Mouse (Mus musculus) forebrain, embryonic 10.5 days (tissue): ENCODE data around the gene Csf2rb2. TPM values are rescaled to one million over a fixed set of nuclear protein-coding genes. Genes with fewer than 3 reads are reported as not detected.
"Not testable (repeated sequence)": the region's sequence is repeated elsewhere in the genome, so short reads cannot be mapped to it uniquely, and the experiment has no call there.

Experiments
- DNase-seq: peaks from one replicate; pipeline ENCODE4 v3.0.0-alpha.2; 2017; ENCODE audit warnings: low spot score; ENCODE audit errors: extremely low spot score
- H3K27ac ChIP-seq: fragments of 300-500 bp; sonication (generic); 2 replicates; pipeline ENCODE4 v1.5.1; 2016; ENCODE audit warnings: mild to moderate bottlenecking
- H3K27me3 ChIP-seq: fragments of 300-500 bp; sonication (generic); 2 replicates; pipeline ENCODE4 v1.6.1; 2016; ENCODE audit warnings: mild to moderate bottlenecking; ENCODE audit not compliant: poor library complexity, severe bottlenecking
- H3K36me3 ChIP-seq: fragments of 300-500 bp; sonication (generic); replicated peaks from 2 replicates; pipeline ENCODE4 v1.6.1; 2016; ENCODE audit warnings: mild to moderate bottlenecking, moderate library complexity
- H3K4me1 ChIP-seq: fragments of 300-500 bp; sonication (generic); 2 replicates; pipeline ENCODE4 v1.6.1; 2016
- H3K4me3 ChIP-seq: fragments of 300-500 bp; sonication (generic); 2 replicates; pipeline ENCODE4 v1.5.1; 2016; ENCODE audit warnings: mild to moderate bottlenecking, moderate library complexity
- H3K9me3 ChIP-seq: fragments of 300-500 bp; sonication (generic); 2 replicates; pipeline ENCODE4 v1.6.1; 2016; ENCODE audit warnings: mild to moderate bottlenecking, moderate library complexity
- WGBS: fragments of 180-500 bp; shearing (Covaris S2); methylation state at CpG from one replicate; pipeline ENCODE4 v1.1.7; 2016; 5-methylcytosine and 5-hydroxymethylcytosine counted together
- polyA plus RNA-seq: library from polyadenylated mRNA; unstranded; fragments of >200 nt; fragmentation: Nextera tagmentation; extraction: Ambion mirVana; gene quantifications from 2 replicates; pipeline ENCODE4 v1.2.1, GENCODE M21; 2016

Gene Csf2rb2
- 0.42 and 0.43 TPM in 2 replicates for polyA plus RNA-seq

DNA sequence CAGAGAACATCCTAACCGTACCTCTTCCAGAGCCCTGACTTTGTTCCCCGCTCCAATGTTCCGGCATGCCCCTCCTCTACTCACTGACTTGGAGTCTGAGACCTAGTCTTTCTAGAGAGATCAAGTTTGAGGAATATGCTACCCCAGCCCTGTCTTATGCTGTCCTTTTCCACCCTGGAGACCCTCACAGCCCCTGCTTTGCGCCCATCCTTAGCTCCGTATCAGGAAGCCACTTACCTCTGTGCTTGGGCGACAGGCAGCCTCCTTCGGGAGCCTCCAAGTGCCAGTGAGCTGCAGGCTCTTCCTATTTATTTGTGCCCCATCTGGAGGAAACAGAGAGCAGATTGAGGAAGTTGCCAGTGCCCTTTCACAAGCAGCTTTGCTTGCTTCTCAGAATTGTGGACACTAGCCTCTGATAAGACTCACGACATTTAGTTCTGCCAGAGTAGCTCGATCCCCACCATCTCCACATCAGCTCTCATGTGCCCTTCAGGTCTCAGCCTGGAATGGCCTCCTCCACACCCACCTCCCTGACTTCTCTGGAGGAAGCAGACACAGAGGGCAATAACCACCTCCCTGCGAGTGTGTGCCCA lies at the start of gene Csf2rb2:
TSS of gene Csf2rb2 (minus strand) at position 381 of the 593 bp plus-strand sequence.
- no peak for DNase-seq
- H3K4me1 ChIP-seq: 0 out of 2 replicates have a peak, but pooled peaks cover 3% of the 10 kb centered on the region
- no peak within 1 kb of the TSS for H3K4me3 ChIP-seq
- no peaks in the 10 kb centered on the region for H3K27me3 ChIP-seq
- no peak within 1 kb of the TSS for H3K27ac ChIP-seq
- 88% methylated on average over 10 of the region's 10 CpGs for WGBS
- no peaks in the 10 kb centered on the region for H3K36me3 ChIP-seq
- no peaks in the 10 kb centered on the region for H3K9me3 ChIP-seq

DNA sequence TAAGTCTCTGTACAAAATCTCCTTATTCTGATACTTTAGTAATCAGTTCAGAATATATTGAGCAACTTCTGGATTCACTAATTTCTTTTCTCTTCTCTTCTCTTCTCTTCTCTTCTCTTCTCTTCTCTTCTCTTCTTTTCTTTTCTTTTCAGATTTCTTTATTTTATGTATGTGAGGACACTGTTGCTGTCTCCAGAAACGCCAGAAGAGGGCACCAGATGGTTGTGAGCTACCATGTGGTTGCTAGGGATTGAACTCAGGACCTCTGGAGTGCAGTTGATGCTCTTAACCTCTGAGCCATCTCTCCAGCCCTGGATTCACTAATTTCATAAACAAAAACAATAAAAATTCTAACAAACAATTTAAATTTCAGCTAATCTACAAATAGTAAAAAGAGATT lies 49.4 kb upstream of the Csf2rb2 start:
- H3K4me3 ChIP-seq: no peak overlapping the region
- H3K9me3 ChIP-seq: no peaks in the 10 kb centered on the region
- peak; percentile 23 for DNase-seq
- WGBS: 4% methylated on average over 1 of the region's 1 CpGs
- H3K4me1 ChIP-seq: no peaks in the 10 kb centered on the region
- H3K36me3 ChIP-seq: no peaks in the 10 kb centered on the region
- H3K27ac ChIP-seq: no peak overlapping the region
- H3K27me3 ChIP-seq: no peaks in the 10 kb centered on the region

DNA sequence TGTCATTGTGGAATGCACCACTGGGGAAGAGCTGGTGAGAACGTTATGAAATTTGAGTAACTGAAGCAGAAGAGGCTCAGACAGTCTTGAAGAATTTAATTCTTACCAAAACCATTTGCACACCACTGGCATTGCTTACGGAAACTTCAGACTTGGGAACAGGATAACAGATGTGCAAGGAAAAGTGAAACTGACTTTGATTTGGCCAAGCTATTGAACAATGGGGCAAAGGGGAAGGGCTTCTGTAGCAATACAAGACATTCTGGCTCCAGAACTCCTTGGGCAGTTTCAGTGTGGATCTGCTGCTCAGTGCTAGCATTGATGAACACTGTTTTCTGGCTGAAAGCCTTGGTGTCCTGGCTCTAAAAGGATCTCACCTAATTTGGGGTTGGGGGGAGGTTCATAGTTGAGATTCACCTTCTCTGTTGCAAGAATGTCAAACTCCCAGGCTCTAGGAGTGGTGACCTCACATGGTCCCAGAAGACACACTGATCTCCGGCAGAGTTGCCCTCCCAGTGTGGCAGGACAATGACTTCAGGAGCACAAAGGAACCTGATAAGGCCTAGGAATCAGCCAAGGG lies 46.2 kb upstream of the Csf2rb2 start:
- no peaks in the 10 kb centered on the region for H3K9me3 ChIP-seq
- no peaks in the 10 kb centered on the region for H3K4me1 ChIP-seq
- no peak overlapping the region for H3K27ac ChIP-seq
- H3K4me3 ChIP-seq: no peak overlapping the region
- DNase-seq: no peak
- 65% methylated on average over 3 of the region's 3 CpGs for WGBS
- H3K36me3 ChIP-seq: no peaks in the 10 kb centered on the region
- H3K27me3 ChIP-seq: no peaks in the 10 kb centered on the region

DNA sequence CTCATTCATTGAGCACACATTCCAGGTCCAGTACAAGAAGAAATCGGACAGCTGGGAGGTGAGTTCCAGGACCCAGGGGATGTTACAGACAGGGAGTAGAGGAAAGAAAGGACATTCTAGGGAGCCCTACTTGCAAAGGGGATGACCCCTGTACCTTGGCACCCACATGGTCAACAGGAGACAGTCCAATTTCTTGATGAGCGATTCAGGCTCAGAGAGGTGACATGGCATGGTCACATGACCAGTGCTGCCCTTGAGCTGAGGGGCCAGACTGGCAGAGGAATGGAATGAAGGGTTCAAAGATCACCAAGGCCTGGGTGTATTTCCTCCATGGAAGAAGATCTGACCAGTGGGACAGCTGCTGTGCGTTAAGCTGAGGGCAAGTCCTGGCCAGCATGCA lies 39.0 kb upstream of the Csf2rb2 start:
- no peaks in the 10 kb centered on the region for H3K4me1 ChIP-seq
- H3K36me3 ChIP-seq: no peaks in the 10 kb centered on the region
- H3K27me3 ChIP-seq: no peaks in the 10 kb centered on the region
- 88% methylated on average over 3 of the region's 3 CpGs for WGBS
- no peak for DNase-seq
- H3K27ac ChIP-seq: no peak overlapping the region
- no peaks in the 10 kb centered on the region for H3K9me3 ChIP-seq
- no peak overlapping the region for H3K4me3 ChIP-seq

- no peaks in the 10 kb centered on the region for H3K27me3 ChIP-seq
- no peak for DNase-seq
- no peak overlapping the region for H3K27ac ChIP-seq
- no peak overlapping the region for H3K4me3 ChIP-seq
- H3K36me3 ChIP-seq: no peaks in the 10 kb centered on the region
- H3K9me3 ChIP-seq: no peaks in the 10 kb centered on the region
- 0 out of 2 replicates have a peak, but pooled peaks cover 3% of the 10 kb centered on the region for H3K4me1 ChIP-seq
- 40% methylated on average over 1 of the region's 1 CpGs for WGBS
These were observed 38.2 kb upstream of the Csf2rb2 start for GRCm38 (mm10) chr15:78343683-78344082.

- H3K4me3 ChIP-seq, H3K27me3 ChIP-seq, H3K27ac ChIP-seq, H3K9me3 ChIP-seq, H3K4me1 ChIP-seq, H3K36me3 ChIP-seq, DNase-seq: not testable (repeated sequence)
- WGBS: 73% methylated on average over 7 of the region's 7 CpGs
These were observed 35.4 kb upstream of the Csf2rb2 start for GRCm38 (mm10) chr15:78340919-78341318.

DNA sequence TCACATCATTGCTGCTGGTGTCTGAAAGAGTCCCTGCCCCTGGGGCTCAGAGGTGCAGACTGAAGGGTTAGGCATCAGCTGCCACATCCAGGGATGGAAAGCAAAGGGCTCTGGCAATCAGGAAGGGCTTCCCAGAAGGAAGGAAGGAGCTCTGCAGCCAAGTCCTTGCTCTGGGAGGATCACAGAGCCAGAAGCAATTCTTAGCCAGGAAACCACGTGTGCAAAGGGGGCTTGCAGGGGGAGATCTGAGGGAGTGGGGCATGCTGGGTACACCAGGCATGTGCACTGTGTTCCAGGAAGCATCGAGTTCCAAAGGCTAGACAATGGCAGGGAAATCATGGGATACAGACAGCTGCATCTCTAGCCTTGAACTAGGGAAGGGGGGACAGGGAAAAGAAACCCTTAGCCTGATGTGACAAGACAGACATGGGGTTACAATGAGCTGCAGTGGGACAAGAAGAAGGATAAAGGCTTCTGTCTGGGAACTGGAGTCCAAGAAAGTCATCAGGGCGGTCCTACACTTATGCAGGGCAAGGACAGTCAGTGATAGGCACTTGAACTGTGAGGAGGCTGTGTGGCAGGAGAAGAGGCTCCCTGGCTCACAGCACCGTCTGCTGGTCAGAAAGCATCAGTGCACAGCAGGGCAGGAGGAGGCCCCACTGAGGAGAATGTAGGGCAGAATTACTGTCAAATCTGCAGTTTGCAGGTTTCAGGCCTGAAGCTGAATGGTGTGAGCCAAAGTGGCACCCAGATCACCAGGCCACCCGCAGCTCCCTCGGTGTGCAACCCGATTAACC lies 34.3 kb upstream of the Csf2rb2 start:
- not testable (repeated sequence) for H3K4me1 ChIP-seq, H3K27ac ChIP-seq, H3K27me3 ChIP-seq, H3K36me3 ChIP-seq, H3K9me3 ChIP-seq, H3K4me3 ChIP-seq
- DNase-seq: peak; percentile 34
- 42% methylated on average over 7 of the region's 7 CpGs for WGBS

- Histone ChIP-seq H3K4me1 (0 out of 2 replicates have a peak, but pooled peaks cover 2% of the 10 kb centered on the region), H3K9me3 (no peaks in the 10 kb centered on the region), H3K4me3 (no peak overlapping the region), H3K36me3 (no peaks in the 10 kb centered on the region), H3K27ac (no peak overlapping the region), H3K27me3 (no peaks in the 10 kb centered on the region)
- WGBS: 88% methylated on average over 3 of the region's 3 CpGs
- DNase-seq: no peak
These were observed 28.9 kb upstream of the Csf2rb2 start for GRCm38 (mm10) chr15:78334380-78334779.

GRCm38 (mm10) chr15:78332981-78333380 lies 27.5 kb upstream of the Csf2rb2 start:
- DNase-seq: no peak
- H3K4me3 ChIP-seq: no peak overlapping the region
- H3K9me3 ChIP-seq: no peaks in the 10 kb centered on the region
- WGBS: 82% methylated on average over 6 of the region's 6 CpGs
- H3K36me3 ChIP-seq: no peaks in the 10 kb centered on the region
- no peaks in the 10 kb centered on the region for H3K27me3 ChIP-seq
- H3K4me1 ChIP-seq: peaks cover 6% of the 10 kb centered on the region
- H3K27ac ChIP-seq: no peak overlapping the region

- Histone ChIP-seq H3K36me3 (no peaks in the 10 kb centered on the region), H3K4me1 (peaks cover 6% of the 10 kb centered on the region), H3K27ac (no peak overlapping the region), H3K4me3 (no peak overlapping the region), H3K9me3 (no peaks in the 10 kb centered on the region), H3K27me3 (no peaks in the 10 kb centered on the region)
- DNase-seq: no peak
- 76% methylated on average over 5 of the region's 5 CpGs for WGBS
These were observed 26.2 kb upstream of the Csf2rb2 start for GRCm38 (mm10) chr15:78331523-78332340.

- no peaks in the 10 kb centered on the region for H3K36me3 ChIP-seq
- peaks cover 6% of the 10 kb centered on the region for H3K4me1 ChIP-seq
- no peak overlapping the region for H3K4me3 ChIP-seq
- no peak for DNase-seq
- no peaks in the 10 kb centered on the region for H3K9me3 ChIP-seq
- H3K27ac ChIP-seq: no peak overlapping the region
- 90% methylated on average over 4 of the region's 4 CpGs for WGBS
- no peaks in the 10 kb centered on the region for H3K27me3 ChIP-seq
These were observed 25.2 kb upstream of the Csf2rb2 start for GRCm38 (mm10) chr15:78330706-78331105.

GRCm38 (mm10) chr15:78329972-78330371 lies 24.5 kb upstream of the Csf2rb2 start:
- H3K9me3 ChIP-seq, H3K4me3 ChIP-seq, H3K36me3 ChIP-seq, H3K27ac ChIP-seq, DNase-seq, H3K27me3 ChIP-seq, H3K4me1 ChIP-seq: not testable (repeated sequence)
- 88% methylated on average over 6 of the region's 6 CpGs for WGBS
